Mouse (Mus musculus): ENCODE results near the gene Klhl29.

DNA sequence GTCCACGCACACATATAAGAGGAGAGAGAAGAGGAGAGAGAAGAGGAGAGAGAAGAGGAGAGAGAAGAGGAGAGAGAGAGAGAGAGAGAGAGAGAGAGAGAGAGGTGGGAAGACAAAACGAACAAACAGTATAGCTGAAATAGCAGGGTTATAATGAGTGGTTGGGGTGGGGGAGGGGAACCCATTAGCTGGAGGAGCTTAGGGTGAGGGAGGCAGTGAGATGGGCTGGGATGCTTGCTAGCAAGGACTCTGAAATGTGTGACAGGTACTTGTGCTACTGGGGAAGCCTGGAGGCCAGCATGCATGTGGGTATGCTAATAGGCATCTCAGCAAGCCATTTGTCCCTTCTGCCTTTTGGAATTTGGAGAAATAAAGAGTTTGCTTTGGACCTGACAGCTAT lies 122.9 kb downstream of the Klhl29 start:
- TF ChIP-seq UBTF (IDR thresholded peaks at IDR 0.05; ENCODE audit: borderline replicate concordance, insufficient read depth, low read depth, low read length) (no peak), GATA1 (IDR thresholded peaks at IDR 0.05; ENCODE audit: low read depth, low read length) (no peak), CHD2 (IDR thresholded peaks at IDR 0.05; ENCODE audit: low read length) (no peak), TAL1 (IDR thresholded peaks at IDR 0.05; ENCODE audit: low read length) (no peak), MAX (IDR thresholded peaks at IDR 0.05; ENCODE audit: low read length) (no peak), ZNF384 (IDR thresholded peaks at IDR 0.05; ENCODE audit: low read depth, low read length) (no peak), USF1 (IDR thresholded peaks at IDR 0.05; ENCODE audit: low read depth, low read length) (no peak), ELF1 (IDR thresholded peaks at IDR 0.05; ENCODE audit: low read depth, low read length) (no peak)
